Mouse (Mus musculus): ENCODE measurements around the gene Abcc10. TPM values are rescaled to one million over a fixed set of nuclear protein-coding genes. Genes with fewer than 3 reads are reported as not detected.
A peak's percentile ranks its signal among the peaks of the same experiment; 100 is the strongest.

Abcc10 gene
- total RNA-seq (2021): 1 to 10 TPM; 5.4 to 6.1 TPM

- peak; percentile 97 to 98 for DNase-seq
- intact Hi-C loops (cut with DNase I): loop anchor here (2.0 kb wide), 1 partner anchor 55 kb away; the partner anchor contains the start of gene Zfp318
These were observed at the start of gene Abcc10 for GRCm38 (mm10) chr17:46327906-46328534. TSS of gene Abcc10 (minus strand) at chr17:46328352.

GRCm38 (mm10) chr17:46371783-46372182 lies 43.6 kb upstream of the Abcc10 start:
- DNase-seq: peak; percentile 17 to 32
- intact Hi-C loops (cut with DNase I): no loop called here

- intact Hi-C loops (cut with DNase I): no loop called here
- no peak for DNase-seq
These were observed 23.0 kb upstream of the Abcc10 start for GRCm38 (mm10) chr17:46351026-46351700.

GRCm38 (mm10) chr17:46341208-46341607 lies 13.1 kb upstream of the Abcc10 start:
- intact Hi-C loops (cut with DNase I): no loop called here
- no peak for DNase-seq

- no peak for DNase-seq
- intact Hi-C loops (cut with DNase I): no loop called here
These were observed 8.3 kb upstream of the Abcc10 start for GRCm38 (mm10) chr17:46336475-46336874.

- DNase-seq: no peak
- intact Hi-C loops (cut with DNase I): loop anchor here (2.0 kb wide), 1 partner anchor 54 kb away; the partner anchor contains the start of gene Zfp318
These were observed 571 bp upstream of the Abcc10 start for GRCm38 (mm10) chr17:46328723-46329122.

GRCm38 (mm10) chr17:46327413-46327905 lies 693 bp downstream of the Abcc10 start:
- DNase-seq: no peak
- intact Hi-C loops (cut with DNase I): no loop called here

- DNase-seq: no peak
- intact Hi-C loops (cut with DNase I): no loop called here
These were observed 5.9 kb downstream of the Abcc10 start for GRCm38 (mm10) chr17:46322046-46322823.

- intact Hi-C loops (cut with DNase I): no loop called here
- peak in 1 of 2 experiments; percentile 26 for DNase-seq
These were observed 7.7 kb downstream of the Abcc10 start for GRCm38 (mm10) chr17:46320492-46320891.

GRCm38 (mm10) chr17:46315813-46316212 lies 12.3 kb downstream of the Abcc10 start:
- no peak for DNase-seq

GRCm38 (mm10) chr17:46313135-46313715 lies 14.9 kb downstream of the Abcc10 start:
- intact Hi-C loops (cut with DNase I): no loop called here
- no peak for DNase-seq

More at GRCm38 (mm10) chr17:46315813-46316212, 12.3 kb downstream of the Abcc10 start:
- intact Hi-C loops (cut with DNase I): no loop called here

- no peak for DNase-seq
These were observed 17.6 kb downstream of the Abcc10 start for GRCm38 (mm10) chr17:46310515-46310914.

GRCm38 (mm10) chr17:46309835-46310234 lies 18.3 kb downstream of the Abcc10 start:
- intact Hi-C loops (cut with DNase I): no loop called here
- no peak for DNase-seq

More at GRCm38 (mm10) chr17:46310515-46310914, 17.6 kb downstream of the Abcc10 start:
- intact Hi-C loops (cut with DNase I): no loop called here

- DNase-seq: no peak
- intact Hi-C loops (cut with DNase I): no loop called here
These were observed 21.2 kb downstream of the Abcc10 start for GRCm38 (mm10) chr17:46306956-46307355.

- DNase-seq: no peak
These were observed 24.0 kb downstream of the Abcc10 start for GRCm38 (mm10) chr17:46304184-46304583.

GRCm38 (mm10) chr17:46301892-46302291 lies 26.3 kb downstream of the Abcc10 start:
- intact Hi-C loops (cut with DNase I): no loop called here
- peak in 1 of 2 experiments; percentile 38 for DNase-seq

More at GRCm38 (mm10) chr17:46304184-46304583, 24.0 kb downstream of the Abcc10 start:
- intact Hi-C loops (cut with DNase I): no loop called here

GRCm38 (mm10) chr17:46298220-46298913 lies 29.8 kb downstream of the Abcc10 start:
- peak; percentile 87 to 91 for DNase-seq
- intact Hi-C loops (cut with DNase I): loop anchor here (1.0 kb wide), 1 partner anchor 32 kb away; no protein-coding TSS in a partner anchor

- intact Hi-C loops (cut with DNase I): loop anchor here (1.0 kb wide), 1 partner anchor 31 kb away; no protein-coding TSS in a partner anchor
These were observed 30.6 kb downstream of the Abcc10 start, which contains the start of gene Dlk2 for GRCm38 (mm10) chr17:46297364-46298219. TSS of gene Dlk2 (plus strand) at chr17:46297421.

GRCm38 (mm10) chr17:46297028-46297363 lies 31.2 kb downstream of the Abcc10 start:
- intact Hi-C loops (cut with DNase I): no loop called here
- DNase-seq: no peak

More at GRCm38 (mm10) chr17:46297364-46298219, 30.6 kb downstream of the Abcc10 start, which contains the start of gene Dlk2:
- no peak for DNase-seq
